Mouse (Mus musculus) ES-Bruce4 (cell line): ENCODE measurements around the gene Eme1. TPM values are rescaled to one million over a fixed set of nuclear protein-coding genes. Genes with fewer than 3 reads are reported as not detected.

Source experiments
- H3K27ac ChIP-seq: 2 replicates; pipeline ENCODE4 v1.5.1; 2012; ENCODE audit warnings: low read length, inconsistent platforms; ENCODE audit not compliant: insufficient read depth
- H3K27me3 ChIP-seq: 2 replicates; pipeline ENCODE4 v1.6.1; 2012; ENCODE audit warnings: mild to moderate bottlenecking, low read length, inconsistent platforms; ENCODE audit not compliant: control insufficient read depth, poor library complexity, insufficient read depth, severe bottlenecking
- H3K36me3 ChIP-seq: 2 replicates; pipeline ENCODE4 v1.6.1; 2012; ENCODE audit warnings: inconsistent platforms, mild to moderate bottlenecking, low read length, moderate library complexity; ENCODE audit not compliant: control insufficient read depth, poor library complexity, insufficient read depth, severe bottlenecking
- H3K4me1 ChIP-seq: one replicate; pipeline ENCODE4 v1.8.1; 2011; ENCODE audit warnings: low read length; ENCODE audit not compliant: control insufficient read depth, insufficient read depth
- H3K4me3 ChIP-seq: 2 replicates; pipeline ENCODE4 v1.5.1; 2011; ENCODE audit warnings: low read depth, mild to moderate bottlenecking, low read length
- H3K9ac ChIP-seq: 2 replicates; pipeline ENCODE4 v1.6.1; 2012; ENCODE audit warnings: low read depth, mild to moderate bottlenecking, inconsistent platforms; ENCODE audit not compliant: poor library complexity, severe bottlenecking
- H3K9me3 ChIP-seq: replicated peaks from 2 replicates; pipeline ENCODE4 v1.6.1; 2012; ENCODE audit warnings: mild to moderate bottlenecking, low read length, inconsistent platforms; ENCODE audit not compliant: control insufficient read depth, poor library complexity, insufficient read depth, severe bottlenecking
- CTCF ChIP-seq: IDR thresholded peaks from one replicate; pipeline ENCODE4 v1.8.1; 2011; ENCODE audit warnings: low read depth, low read length
- EP300 ChIP-seq: IDR thresholded peaks from 2 replicates; pipeline ENCODE4 v1.6.1; 2011; ENCODE audit warnings: low read depth, low read length; ENCODE audit not compliant: insufficient read depth
- POLR2A ChIP-seq: IDR thresholded peaks from one replicate; pipeline ENCODE4 v1.8.1; 2011; ENCODE audit warnings: low read length; ENCODE audit not compliant: insufficient read depth
- polyA plus RNA-seq: library from polyadenylated mRNA; stranded (reverse); fragments of >200 nt; gene quantifications from 2 replicates; pipeline ENCODE4 v1.2.4, GENCODE M21; 2011; ENCODE audit warnings: low read depth; ENCODE audit not compliant: missing spikeins, insufficient read depth, insufficient read length

Eme1 gene
- polyA plus RNA-seq, 1 experiment = 31.8 TPM

- Histone ChIP-seq H3K36me3 (no peaks in the 10 kb centered on the region), H3K4me3 (no peak overlapping the region), H3K9ac (no peak overlapping the region), H3K27me3 (no peaks in the 10 kb centered on the region), H3K9me3 (no peaks in the 10 kb centered on the region), H3K4me1 (peaks cover 2% of the 10 kb centered on the region), H3K27ac (no peak overlapping the region)
- no peak for TF ChIP-seq CTCF
- TF ChIP-seq POLR2A = no peak
- TF ChIP-seq EP300 = no peak
These were observed 57.4 kb downstream of the Eme1 start for GRCm38 (mm10) chr11:94596311-94596852.

Other genes starting within 250 kb of the Eme1 start
- 2.9 and 8.6 TPM in 2 replicates for gene Cacna1g, start 179.8 kb downstream of the Eme1 start, polyA plus RNA-seq
- gene Spata20, start 167.8 kb downstream of the Eme1 start, polyA plus RNA-seq = 1.4 TPM in 1 of 2 replicates, not detected in the other
- gene Epn3, start 154.0 kb downstream of the Eme1 start, polyA plus RNA-seq = 2.7 and 2.9 TPM in 2 replicates
- 1.2 and 1.3 TPM in 2 replicates for gene Mycbpap, start 132.2 kb downstream of the Eme1 start, polyA plus RNA-seq
- 3.1 and 3.2 TPM in 2 replicates for gene Rsad1, start 104.7 kb downstream of the Eme1 start, polyA plus RNA-seq
- not detected in 2 replicates for gene Chad, start 88.9 kb downstream of the Eme1 start, polyA plus RNA-seq
- 16.1 and 16.6 TPM in 2 replicates for gene Acsf2, start 52.1 kb downstream of the Eme1 start, polyA plus RNA-seq
- 163 and 171 TPM in 2 replicates for gene Lrrc59, start 24.2 kb downstream of the Eme1 start, polyA plus RNA-seq
- 48.1 and 49.0 TPM in 2 replicates for gene Mrpl27, start 197 bp downstream of the Eme1 start, polyA plus RNA-seq
- gene Xylt2, start 23.6 kb upstream of the Eme1 start, polyA plus RNA-seq = 16.8 and 20.1 TPM in 2 replicates
- gene Gm11541, start 50.5 kb upstream of the Eme1 start, polyA plus RNA-seq = not detected in 2 replicates
- 0.55 TPM in 1 of 2 replicates, not detected in the other for gene Cdc34b, start 87.8 kb upstream of the Eme1 start, polyA plus RNA-seq
- gene Tmem92, start 128.7 kb upstream of the Eme1 start, polyA plus RNA-seq = 0.30 TPM in 1 of 2 replicates, not detected in the other